Mouse (Mus musculus) midbrain, embryonic 13.5 days (tissue): ENCODE measurements around the gene A4galt. TPM values are rescaled to one million over a fixed set of nuclear protein-coding genes. Genes with fewer than 3 reads are reported as not detected.
"Not testable (repeated sequence)": the region's sequence is repeated elsewhere in the genome, so short reads cannot be mapped to it uniquely, and the experiment has no call there.

Source experiments
- ATAC-seq: fragments of 200-750 bp; cut with Nextera tagmentation; 2 replicates; pipeline ENCODE4 v1.8.0; 2017; ENCODE audit warnings: mild to moderate bottlenecking, moderate TSS enrichment, moderate library complexity
- H3K27ac ChIP-seq: fragments of 300-500 bp; sonication (generic); 2 replicates; pipeline ENCODE4 v1.5.1; 2015; ENCODE audit warnings: inconsistent platforms, mild to moderate bottlenecking, moderate library complexity
- H3K27me3 ChIP-seq: fragments of 300-500 bp; sonication (generic); 2 replicates; pipeline ENCODE4 v1.6.1; 2015; ENCODE audit warnings: mild to moderate bottlenecking, inconsistent platforms
- H3K36me3 ChIP-seq: fragments of 300-500 bp; sonication (generic); 2 replicates; pipeline ENCODE4 v1.6.1; 2015; ENCODE audit warnings: mild to moderate bottlenecking, inconsistent platforms
- H3K4me1 ChIP-seq: fragments of 300-500 bp; sonication (generic); replicated peaks from 2 replicates; pipeline ENCODE4 v1.6.1; 2015; ENCODE audit warnings: inconsistent platforms
- H3K4me2 ChIP-seq: fragments of 300-500 bp; sonication (generic); replicated peaks from 2 replicates; pipeline ENCODE4 v1.6.1; 2015; ENCODE audit warnings: moderate library complexity, mild to moderate bottlenecking, inconsistent platforms
- H3K4me3 ChIP-seq: fragments of 300-500 bp; sonication (generic); replicated peaks from 2 replicates; pipeline ENCODE4 v1.5.1; 2015; ENCODE audit warnings: mild to moderate bottlenecking, inconsistent platforms
- H3K9ac ChIP-seq: fragments of 300-500 bp; sonication (generic); replicated peaks from 2 replicates; pipeline ENCODE4 v1.6.1; 2015; ENCODE audit warnings: mild to moderate bottlenecking, inconsistent platforms
- H3K9me3 ChIP-seq: fragments of 300-500 bp; sonication (generic); 2 replicates; pipeline ENCODE4 v1.6.1; 2016; ENCODE audit warnings: mild to moderate bottlenecking, inconsistent platforms
- WGBS: fragments of 180-500 bp; shearing (Covaris S2); methylation state at CpG from one replicate; pipeline ENCODE4 v1.1.7; 2015; 5-methylcytosine and 5-hydroxymethylcytosine counted together
- polyA plus RNA-seq: library from polyadenylated mRNA; unstranded; fragments of >200 nt; fragmentation: Nextera tagmentation; extraction: Ambion mirVana; gene quantifications from 2 replicates; pipeline ENCODE4 v1.2.1, GENCODE M21; 2015

Gene A4galt
- polyA plus RNA-seq, 1 experiment from 2014 or later: 2.4 TPM

DNA sequence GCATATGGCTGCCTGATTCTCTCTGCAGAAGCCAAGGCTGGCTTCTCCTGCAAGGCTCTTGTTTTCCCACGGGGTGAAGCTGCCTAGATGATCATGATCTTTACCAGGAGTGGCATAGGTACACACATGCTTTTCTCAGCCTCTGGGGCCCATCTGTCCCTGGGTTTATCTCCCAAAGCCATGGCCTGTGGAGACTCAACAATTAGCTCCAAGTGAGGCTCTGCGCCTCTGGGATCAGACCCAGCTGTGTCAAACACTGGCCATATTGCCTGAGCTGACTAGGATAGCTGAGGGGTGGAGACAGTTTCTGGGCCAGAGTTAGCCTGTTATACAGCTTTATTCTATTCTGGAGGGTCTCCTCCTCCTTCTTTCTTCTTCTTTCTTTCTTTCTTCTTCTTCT, 39.3 kb upstream of the A4galt start:
- H3K4me2 ChIP-seq: no peak overlapping the region
- WGBS: 75% methylated on average over 2 of the region's 2 CpGs

GRCm38 (mm10) chr15:83284828-83285227, 33.3 kb upstream of the A4galt start:
- H3K4me3 ChIP-seq: no peak overlapping the region
- no peak overlapping the region for H3K4me2 ChIP-seq
- no peak for ATAC-seq
- no peaks in the 10 kb centered on the region for H3K27me3 ChIP-seq
- H3K27ac ChIP-seq: no peak overlapping the region
- H3K9me3 ChIP-seq: 0 out of 2 replicates have a peak, but pooled peaks cover 4% of the 10 kb centered on the region
- H3K36me3 ChIP-seq: 0 out of 2 replicates have a peak, but pooled peaks cover 2% of the 10 kb centered on the region
- 86% methylated on average over 8 of the region's 8 CpGs for WGBS
- no peaks in the 10 kb centered on the region for H3K4me1 ChIP-seq
- H3K9ac ChIP-seq: no peak overlapping the region

More for the DNA sequence above, 39.3 kb upstream of the A4galt start:
- H3K36me3 ChIP-seq: 0 out of 2 replicates have a peak, but pooled peaks cover 2% of the 10 kb centered on the region
- no peak overlapping the region for H3K27ac ChIP-seq
- no peaks in the 10 kb centered on the region for H3K4me1 ChIP-seq
- no peak overlapping the region for H3K9ac ChIP-seq
- 0 out of 2 replicates have a peak, but pooled peaks cover 4% of the 10 kb centered on the region for H3K9me3 ChIP-seq
- H3K4me3 ChIP-seq: no peak overlapping the region
- no peaks in the 10 kb centered on the region for H3K27me3 ChIP-seq
- no peak for ATAC-seq

DNA sequence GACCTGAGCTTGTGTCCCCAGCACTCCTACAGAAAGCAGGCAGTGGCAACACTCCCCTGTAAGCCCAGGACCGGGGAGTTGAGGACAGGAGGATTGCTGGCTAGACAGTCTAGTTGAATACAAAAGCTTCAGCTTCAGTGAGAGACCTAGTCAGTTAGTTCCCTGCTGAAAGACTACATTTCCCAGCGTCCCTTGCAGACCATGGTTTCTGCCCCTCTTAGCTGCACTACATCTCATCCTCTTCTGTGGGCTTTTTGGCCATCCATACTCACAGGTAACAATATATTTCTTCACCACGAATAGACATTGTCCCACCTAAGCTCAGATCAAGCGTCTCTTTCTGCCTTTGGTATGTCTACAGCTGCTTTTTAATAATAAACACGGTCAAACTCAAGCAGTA, 30.8 kb upstream of the A4galt start:
- ATAC-seq: no peak
- Histone ChIP-seq H3K4me2 (no peak overlapping the region), H3K4me1 (no peaks in the 10 kb centered on the region), H3K27me3 (no peaks in the 10 kb centered on the region), H3K9ac (no peak overlapping the region), H3K36me3 (0 out of 2 replicates have a peak, but pooled peaks cover 2% of the 10 kb centered on the region), H3K9me3 (0 out of 2 replicates have a peak, but pooled peaks cover 4% of the 10 kb centered on the region), H3K4me3 (no peak overlapping the region), H3K27ac (no peak overlapping the region)
- 69% methylated on average over 5 of the region's 5 CpGs for WGBS

DNA sequence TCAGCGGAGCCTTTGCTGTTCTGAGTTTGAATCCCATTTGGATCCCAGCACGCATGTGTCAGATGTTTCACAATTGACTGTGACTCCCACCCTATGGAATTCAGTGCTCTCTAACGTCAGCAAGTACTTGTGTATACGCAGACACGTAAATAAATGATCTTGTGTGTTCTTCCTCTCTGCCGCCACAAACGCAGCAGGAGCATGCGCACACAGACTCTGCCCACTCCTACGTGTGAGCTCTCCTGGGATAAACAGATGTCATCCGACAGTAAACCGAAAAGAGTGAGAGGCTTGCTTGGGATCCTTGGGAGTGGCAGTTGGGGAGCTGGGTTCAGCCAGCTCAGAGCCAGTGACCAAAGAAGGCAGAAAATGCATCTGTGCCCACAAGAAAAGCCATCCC, 29.7 kb upstream of the A4galt start:
- Histone ChIP-seq H3K9ac (no peak overlapping the region), H3K9me3 (no peaks in the 10 kb centered on the region), H3K27ac (no peak overlapping the region), H3K4me3 (no peak overlapping the region), H3K36me3 (no peaks in the 10 kb centered on the region), H3K4me1 (no peaks in the 10 kb centered on the region), H3K27me3 (no peaks in the 10 kb centered on the region), H3K4me2 (no peak overlapping the region)
- WGBS: 89% methylated on average over 11 of the region's 11 CpGs
- no peak for ATAC-seq

DNA sequence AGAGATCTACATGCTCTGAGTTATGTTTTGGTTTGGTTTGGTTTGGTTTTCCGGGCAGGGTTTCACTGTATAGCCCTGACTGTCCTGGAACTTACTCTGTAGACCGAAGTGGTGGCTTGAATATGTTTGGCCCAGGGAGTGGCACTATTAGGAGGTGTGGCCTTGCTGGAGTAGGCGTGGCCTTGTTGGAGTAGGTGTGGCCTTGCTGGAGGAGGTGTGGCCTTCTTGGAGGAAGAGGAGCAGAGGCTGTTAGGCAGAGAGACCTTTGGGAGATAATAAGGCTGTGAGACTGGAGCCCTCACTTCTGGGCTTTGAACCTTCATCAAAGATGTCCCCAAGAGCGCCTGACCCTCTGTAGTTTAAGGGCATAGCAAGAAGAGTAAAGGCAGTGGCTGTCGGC, 27.0 kb upstream of the A4galt start:
- no peaks in the 10 kb centered on the region for H3K9me3 ChIP-seq
- no peaks in the 10 kb centered on the region for H3K36me3 ChIP-seq
- WGBS: 88% methylated on average over 5 of the region's 5 CpGs
- no peaks in the 10 kb centered on the region for H3K27me3 ChIP-seq
- no peak for ATAC-seq
- no peaks in the 10 kb centered on the region for H3K4me1 ChIP-seq
- H3K27ac ChIP-seq: no peak overlapping the region
- no peak overlapping the region for H3K9ac ChIP-seq
- no peak overlapping the region for H3K4me3 ChIP-seq
- H3K4me2 ChIP-seq: no peak overlapping the region

- Histone ChIP-seq H3K27me3 (no peaks in the 10 kb centered on the region), H3K4me3 (no peak overlapping the region), H3K27ac (no peak overlapping the region), H3K4me2 (no peak overlapping the region), H3K36me3 (no peaks in the 10 kb centered on the region), H3K4me1 (no peaks in the 10 kb centered on the region), H3K9ac (no peak overlapping the region), H3K9me3 (no peaks in the 10 kb centered on the region)
- 82% methylated on average over 4 of the region's 4 CpGs for WGBS
- no peak for ATAC-seq
Observed at GRCm38 (mm10) chr15:83277451-83277850, 25.9 kb upstream of the A4galt start.

DNA sequence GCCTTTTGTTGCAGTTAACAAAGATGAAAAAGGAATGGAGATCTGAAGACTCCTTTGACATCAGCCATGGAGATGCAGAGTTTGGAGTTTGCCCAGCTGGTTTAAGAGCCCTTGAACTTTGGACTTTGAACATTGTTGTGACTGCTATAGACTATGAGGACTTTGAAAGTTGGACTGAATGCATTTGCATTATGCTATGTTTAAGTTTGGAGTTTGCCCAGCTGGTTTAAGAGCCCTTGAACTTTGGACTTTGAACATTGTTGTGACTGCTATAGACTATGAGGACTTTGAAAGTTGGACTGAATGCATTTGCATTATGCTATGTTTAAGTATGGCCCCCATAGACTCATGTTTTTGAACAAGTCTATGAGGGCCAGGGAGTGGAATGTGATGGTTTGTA, 22.7 kb upstream of the A4galt start:
- H3K27me3 ChIP-seq, H3K36me3 ChIP-seq, H3K9me3 ChIP-seq, H3K4me3 ChIP-seq, H3K9ac ChIP-seq, H3K27ac ChIP-seq, H3K4me2 ChIP-seq, ATAC-seq, H3K4me1 ChIP-seq: not testable (repeated sequence)

- no peaks in the 10 kb centered on the region for H3K36me3 ChIP-seq
- H3K4me1 ChIP-seq: no peaks in the 10 kb centered on the region
- H3K4me2 ChIP-seq: no peak overlapping the region
- H3K9ac ChIP-seq: no peak overlapping the region
- H3K27me3 ChIP-seq: no peaks in the 10 kb centered on the region
- 97% methylated on average over 2 of the region's 2 CpGs for WGBS
- H3K27ac ChIP-seq: no peak overlapping the region
- H3K9me3 ChIP-seq: no peaks in the 10 kb centered on the region
- ATAC-seq: no peak
- no peak overlapping the region for H3K4me3 ChIP-seq
Observed at GRCm38 (mm10) chr15:83273017-83273416, 21.4 kb upstream of the A4galt start.

DNA sequence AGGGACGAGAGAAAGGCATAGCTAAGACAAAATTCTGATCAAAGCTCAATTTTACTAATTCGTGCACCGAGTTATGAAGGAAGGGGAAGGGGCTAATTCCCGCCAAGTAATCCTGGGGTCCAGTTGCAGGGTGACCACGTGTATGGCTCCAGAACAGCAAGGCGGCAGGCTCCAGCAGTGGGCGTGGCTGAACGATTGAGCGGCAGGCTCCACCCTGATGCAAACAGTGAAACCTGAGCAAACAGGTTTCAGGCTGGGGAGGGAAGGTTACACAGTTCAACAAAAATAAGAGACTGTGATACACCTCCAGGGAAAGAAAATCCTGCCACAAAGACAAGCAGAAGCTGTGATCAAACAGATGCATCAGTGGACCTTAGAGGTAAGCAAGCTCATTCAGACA, 19.6 kb upstream of the A4galt start:
- H3K27me3 ChIP-seq, H3K36me3 ChIP-seq: not testable (repeated sequence)
- 36% methylated on average over 9 of the region's 9 CpGs for WGBS

DNA sequence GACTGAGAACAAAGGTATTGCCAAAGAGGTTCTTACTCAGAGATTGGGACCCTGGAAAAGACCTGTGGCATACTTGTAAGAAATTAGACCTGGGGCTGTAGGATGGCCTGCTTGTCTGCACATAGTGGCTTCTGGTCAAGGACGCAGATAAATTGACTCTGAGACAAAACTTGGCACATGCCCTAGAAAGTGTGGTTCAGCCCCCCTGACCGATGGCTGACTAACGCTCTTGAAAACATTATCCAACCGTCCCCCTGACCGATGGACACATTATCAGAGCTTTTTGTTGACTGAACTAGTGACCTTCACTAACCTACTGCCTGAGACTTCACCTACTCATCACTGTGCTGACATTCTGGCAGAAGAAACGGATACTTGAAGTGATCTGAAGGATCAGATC, 18.4 kb upstream of the A4galt start:
- H3K9ac ChIP-seq, ATAC-seq, H3K27ac ChIP-seq, H3K36me3 ChIP-seq, H3K27me3 ChIP-seq, H3K4me1 ChIP-seq, H3K9me3 ChIP-seq, H3K4me2 ChIP-seq, H3K4me3 ChIP-seq: not testable (repeated sequence)
- WGBS: 89% methylated on average over 6 of the region's 6 CpGs

More for the DNA sequence above, 19.6 kb upstream of the A4galt start:
- H3K9me3 ChIP-seq, H3K27ac ChIP-seq, H3K4me1 ChIP-seq, H3K4me2 ChIP-seq, ATAC-seq, H3K4me3 ChIP-seq, H3K9ac ChIP-seq: not testable (repeated sequence)

DNA sequence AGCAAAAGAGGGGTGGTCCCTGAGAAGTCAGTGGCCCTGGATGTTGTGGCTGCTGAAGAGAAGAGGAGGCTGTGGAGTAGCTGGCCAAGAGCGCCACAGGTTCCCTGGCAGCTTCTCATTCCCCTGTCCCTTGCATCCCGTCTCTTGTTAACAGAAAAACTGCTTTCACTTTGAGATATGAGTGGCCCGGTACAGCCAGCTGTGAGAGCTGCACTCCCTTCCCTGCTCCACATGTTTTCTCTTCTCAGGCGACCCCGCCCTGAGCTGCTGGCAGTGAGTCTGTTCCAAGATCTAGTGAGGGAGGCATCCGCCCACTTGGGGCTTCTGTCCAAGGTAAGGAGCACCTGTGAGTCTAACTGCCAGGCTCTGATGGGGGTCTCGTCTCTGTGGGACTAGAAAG, 16.9 kb upstream of the A4galt start:
- not testable (repeated sequence) for H3K4me2 ChIP-seq, ATAC-seq, H3K27ac ChIP-seq, H3K4me3 ChIP-seq, H3K4me1 ChIP-seq, H3K36me3 ChIP-seq, H3K9ac ChIP-seq, H3K27me3 ChIP-seq, H3K9me3 ChIP-seq
- WGBS: 83% methylated on average over 7 of the region's 7 CpGs

DNA sequence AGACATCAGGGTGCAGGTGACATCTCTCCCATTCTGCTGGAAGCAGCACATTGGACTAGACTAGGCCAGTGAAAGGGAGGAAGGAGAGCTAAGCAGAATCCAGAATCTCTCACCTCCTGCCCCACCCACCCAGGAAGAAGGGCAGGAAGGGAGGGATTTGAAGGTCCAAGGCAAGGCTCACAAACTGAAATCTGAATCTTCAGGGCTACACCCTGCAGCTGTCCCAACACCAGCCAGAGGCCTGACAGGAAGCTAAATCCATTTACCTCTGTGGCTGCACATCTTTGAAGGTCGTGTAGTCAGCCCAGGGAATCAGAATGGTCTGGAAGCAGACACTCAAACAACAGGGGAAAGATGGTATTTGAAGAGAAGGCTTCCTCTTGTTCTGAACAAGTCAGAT, 13.7 kb upstream of the A4galt start:
- H3K4me1 ChIP-seq: no peaks in the 10 kb centered on the region
- no peaks in the 10 kb centered on the region for H3K36me3 ChIP-seq
- no peak overlapping the region for H3K9ac ChIP-seq
- WGBS: 26% methylated on average over 1 of the region's 1 CpGs
- no peak overlapping the region for H3K4me2 ChIP-seq
- no peak for ATAC-seq
- no peaks in the 10 kb centered on the region for H3K27me3 ChIP-seq
- H3K27ac ChIP-seq: no peak overlapping the region
- no peak overlapping the region for H3K4me3 ChIP-seq
- H3K9me3 ChIP-seq: no peaks in the 10 kb centered on the region

DNA sequence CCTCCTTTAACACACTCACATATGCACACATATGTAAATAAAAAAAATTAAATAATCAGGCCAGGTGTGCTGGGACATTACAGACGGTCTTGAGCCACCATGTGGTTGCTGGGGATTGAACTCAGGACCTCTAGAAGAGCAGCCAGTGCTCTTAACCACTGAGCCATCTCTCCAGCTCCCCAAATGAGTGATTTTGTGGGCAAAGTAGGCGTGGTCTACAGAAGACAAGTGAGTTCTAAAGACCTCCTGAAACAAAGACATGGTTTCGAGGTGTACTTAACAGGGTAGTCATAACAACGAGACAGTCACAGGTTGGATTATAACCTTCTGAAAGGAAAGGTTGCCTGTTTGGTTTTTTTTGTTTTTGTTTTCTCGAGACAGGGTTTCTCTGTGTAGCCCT, 11.8 kb upstream of the A4galt start:
- Histone ChIP-seq H3K27me3 (no peaks in the 10 kb centered on the region), H3K4me3 (no peak overlapping the region), H3K27ac (no peak overlapping the region), H3K4me2 (no peak overlapping the region), H3K4me1 (no peaks in the 10 kb centered on the region), H3K9ac (no peak overlapping the region), H3K9me3 (no peaks in the 10 kb centered on the region), H3K36me3 (no peaks in the 10 kb centered on the region)
- 82% methylated on average over 5 of the region's 5 CpGs for WGBS
- ATAC-seq: no peak
